Mouse (Mus musculus): ENCODE data around the gene Leo1. TPM values are rescaled to one million over a fixed set of nuclear protein-coding genes. Genes with fewer than 3 reads are reported as not detected.
A peak's percentile ranks its signal among the peaks of the same experiment; 100 is the strongest.

Gene Leo1
- total and polyA plus RNA-seq, 2 experiments, result 2.1 to 6.3 TPM

GRCm38 (mm10) chr9:75498571-75498970 is 57.2 kb downstream of the Leo1 start:
- H3K9ac ChIP-seq (ENCODE audit: low read depth, low read length), result no peak overlapping the region
- H3K27ac ChIP-seq (replicated peaks; ENCODE audit: insufficient read depth, low read depth, low read length), result no peak overlapping the region
- no peaks in the 10 kb centered on the region for H3K79me2 ChIP-seq (ENCODE audit: control insufficient read depth, insufficient read depth, low read length)
- H3K36me3 ChIP-seq (ENCODE audit: control insufficient read depth, insufficient read depth, low read length), result peaks cover 18% of the 10 kb centered on the region
- H3K4me3 ChIP-seq (ENCODE audit: insufficient read depth, low read depth, low read length), result no peak overlapping the region
- no peak for DNase-seq (ENCODE audit: extremely low read depth, low read depth, low spot score)
- TF ChIP-seq POLR2A (IDR thresholded peaks at IDR 0.05; ENCODE audit: extremely low read depth, insufficient read depth, low read length) (no peak), CTCF (IDR thresholded peaks at IDR 0.05; ENCODE audit: low read depth, low read length) (no peak)
- H3K4me1 ChIP-seq (ENCODE audit: control insufficient read depth, insufficient read depth, low read length), result no peaks in the 10 kb centered on the region
- WGBS, result 97% methylated on average over 7 of the region's 7 CpGs
- no peaks in the 10 kb centered on the region for H3K27me3 ChIP-seq (ENCODE audit: control insufficient read depth, insufficient read depth, low read length)

- TF ChIP-seq POLR2A (IDR thresholded peaks at IDR 0.05; ENCODE audit: extremely low read depth, insufficient read depth, low read length), result no peak
- TF ChIP-seq CTCF (IDR thresholded peaks at IDR 0.05; ENCODE audit: low read depth, low read length), result no peak
- WGBS, result 94% methylated on average over 6 of the region's 6 CpGs
- Histone ChIP-seq H3K9ac (ENCODE audit: low read depth, low read length) (no peak overlapping the region), H3K27ac (replicated peaks; ENCODE audit: insufficient read depth, low read depth, low read length) (no peak overlapping the region), H3K79me2 (ENCODE audit: control insufficient read depth, insufficient read depth, low read length) (no peaks in the 10 kb centered on the region), H3K4me1 (ENCODE audit: control insufficient read depth, insufficient read depth, low read length) (no peaks in the 10 kb centered on the region), H3K36me3 (ENCODE audit: control insufficient read depth, insufficient read depth, low read length) (peaks cover 46% of the 10 kb centered on the region), H3K27me3 (ENCODE audit: control insufficient read depth, insufficient read depth, low read length) (no peaks in the 10 kb centered on the region), H3K4me3 (ENCODE audit: insufficient read depth, low read depth, low read length) (no peak overlapping the region)
- no peak for DNase-seq (ENCODE audit: extremely low read depth, low read depth, low spot score)
Measured at GRCm38 (mm10) chr9:75504311-75504710, 63.0 kb downstream of the Leo1 start.

GRCm38 (mm10) chr9:75511236-75511939 is 70.1 kb downstream of the Leo1 start:
- WGBS, result 89% methylated on average over 8 of the region's 8 CpGs
- peaks cover 31% of the 10 kb centered on the region for H3K36me3 ChIP-seq (ENCODE audit: control insufficient read depth, insufficient read depth, low read length)
- H3K27me3 ChIP-seq (ENCODE audit: control insufficient read depth, insufficient read depth, low read length), result no peaks in the 10 kb centered on the region
- H3K79me2 ChIP-seq (ENCODE audit: control insufficient read depth, insufficient read depth, low read length), result no peaks in the 10 kb centered on the region
- H3K27ac ChIP-seq (replicated peaks; ENCODE audit: insufficient read depth, low read depth, low read length), result no peak overlapping the region
- no peak for TF ChIP-seq POLR2A (IDR thresholded peaks at IDR 0.05; ENCODE audit: extremely low read depth, insufficient read depth, low read length)
- no peak for TF ChIP-seq CTCF (IDR thresholded peaks at IDR 0.05; ENCODE audit: low read depth, low read length)
- no peak overlapping the region for H3K4me3 ChIP-seq (ENCODE audit: insufficient read depth, low read depth, low read length)
- no peak for DNase-seq (ENCODE audit: extremely low read depth, low read depth, low spot score)
- H3K9ac ChIP-seq (ENCODE audit: low read depth, low read length), result no peak overlapping the region
- H3K4me1 ChIP-seq (ENCODE audit: control insufficient read depth, insufficient read depth, low read length), result no peaks in the 10 kb centered on the region

- Histone ChIP-seq H3K4me3 (ENCODE audit: insufficient read depth, low read depth, low read length) (no peak overlapping the region), H3K36me3 (ENCODE audit: control insufficient read depth, insufficient read depth, low read length) (peaks cover 10% of the 10 kb centered on the region), H3K4me1 (ENCODE audit: control insufficient read depth, insufficient read depth, low read length) (no peaks in the 10 kb centered on the region), H3K27me3 (ENCODE audit: control insufficient read depth, insufficient read depth, low read length) (no peaks in the 10 kb centered on the region), H3K27ac (replicated peaks; ENCODE audit: insufficient read depth, low read depth, low read length) (no peak overlapping the region), H3K9ac (ENCODE audit: low read depth, low read length) (no peak overlapping the region), H3K79me2 (ENCODE audit: control insufficient read depth, insufficient read depth, low read length) (no peaks in the 10 kb centered on the region)
- WGBS, result 70% methylated on average over 12 of the region's 12 CpGs
- TF ChIP-seq POLR2A (IDR thresholded peaks at IDR 0.05; ENCODE audit: extremely low read depth, insufficient read depth, low read length), result no peak
- TF ChIP-seq CTCF (IDR thresholded peaks at IDR 0.05; ENCODE audit: low read depth, low read length), result peak; percentile 54
- DNase-seq (ENCODE audit: extremely low read depth, low read depth, low spot score), result peak; percentile 36
Measured at GRCm38 (mm10) chr9:75515464-75516113, 74.3 kb downstream of the Leo1 start.

Other genes starting within 250 kb of the Leo1 start
- 0.18 and 0.20 TPM in 2 replicates for gene Myo5c, start 209.5 kb upstream of the Leo1 start, total RNA-seq (2014; rRNA removed)
- 0.07 and 0.12 TPM in 2 replicates for gene Myo5c, start 209.5 kb upstream of the Leo1 start, polyA plus RNA-seq (2012; rRNA removed)
- gene Gnb5, start 135.2 kb upstream of the Leo1 start, total RNA-seq (2014; rRNA removed), result 0.74 and 1.1 TPM in 2 replicates
- gene Gnb5, start 135.2 kb upstream of the Leo1 start, polyA plus RNA-seq (2012; rRNA removed), result 0.45 and 0.78 TPM in 2 replicates
- not detected in 2 replicates for gene Bcl2l10, start 93.8 kb upstream of the Leo1 start, total RNA-seq (2014; rRNA removed)
- gene Bcl2l10, start 93.8 kb upstream of the Leo1 start, polyA plus RNA-seq (2012; rRNA removed), result not detected in 2 replicates
- gene Mapk6, start 31.5 kb upstream of the Leo1 start, total RNA-seq (2014; rRNA removed), result 21.1 and 21.2 TPM in 2 replicates
- gene Mapk6, start 31.5 kb upstream of the Leo1 start, polyA plus RNA-seq (2012; rRNA removed), result 10.0 and 11.1 TPM in 2 replicates
- gene Tmod3, start 118.1 kb downstream of the Leo1 start, total RNA-seq (2014; rRNA removed), result 19.9 and 20.8 TPM in 2 replicates
- gene Tmod3, start 118.1 kb downstream of the Leo1 start, polyA plus RNA-seq (2012; rRNA removed), result 4.8 and 5.9 TPM in 2 replicates
- 0.09 and 0.13 TPM in 2 replicates for gene Tmod2, start 169.8 kb downstream of the Leo1 start, total RNA-seq (2014; rRNA removed)
- gene Tmod2, start 169.8 kb downstream of the Leo1 start, polyA plus RNA-seq (2012; rRNA removed), result not detected in 2 replicates
- 1.8 and 2.2 TPM in 2 replicates for gene Lysmd2, start 184.2 kb downstream of the Leo1 start, total RNA-seq (2014; rRNA removed)
- gene Lysmd2, start 184.2 kb downstream of the Leo1 start, polyA plus RNA-seq (2012; rRNA removed), result 1.0 and 1.7 TPM in 2 replicates
- not detected in 2 replicates for gene Scg3, start 242.5 kb downstream of the Leo1 start, total RNA-seq (2014; rRNA removed)
- gene Scg3, start 242.5 kb downstream of the Leo1 start, polyA plus RNA-seq (2012; rRNA removed), result not detected in 2 replicates

Measured in liver, adult 2 months (tissue).